26 mouse cellular contexts compared by ENCODE assay signal in the genomic region with DNA sequence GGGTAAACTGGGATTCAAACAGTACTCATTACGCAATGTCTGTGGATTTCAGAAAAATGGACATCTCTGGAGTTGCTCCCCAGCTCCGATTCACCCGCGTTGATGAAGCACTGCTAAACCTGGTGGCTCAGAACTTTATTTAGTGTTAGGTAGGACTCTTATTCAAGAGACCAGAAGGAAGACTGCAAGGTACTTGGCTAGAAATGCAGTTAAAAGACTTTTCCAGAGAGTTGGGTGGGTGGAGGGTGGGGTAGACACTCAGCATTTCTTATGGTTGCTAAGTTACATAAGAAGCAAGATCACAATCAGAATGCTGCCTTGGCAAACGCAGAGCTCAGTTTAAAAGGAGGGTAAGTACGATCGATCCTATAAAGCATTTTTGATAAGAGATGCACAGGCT.
DNase-seq lines count a peak whose midpoint lies in the region; TF ChIP-seq lines count a peak whose summit lies in the region.
"Had no signal": no experiment of that assay in that cellular context is flagged by ENCODE, and none has a peak within 500 bp of the region (broad histone marks: within the 10 kb centered on the region; RNA-seq: fewer than 3 reads in every experiment).

No protein-coding gene starts in this region.

- peak overlapping the region; percentile 68 for H3K27ac ChIP-seq in layer of hippocampus, adult 2 months
- H3K27ac ChIP-seq in olfactory bulb, adult 2 months (ENCODE audit: insufficient read depth, low read depth, low read length), result peak overlapping the region; percentile 42
- no peak overlapping the region for H3K27ac ChIP-seq in cerebellum, adult 2 months (ENCODE audit: insufficient read depth, low read length)
- H3K27ac ChIP-seq in midbrain, embryonic 10.5 days (replicated peaks), result no peak overlapping the region
- H3K27ac ChIP-seq: embryonic facial prominence, embryonic 13.5 days; gastrocnemius, adult 2 months; hindbrain, embryonic 12.5 days; hindbrain, postnatal 0 days; intestine, embryonic 15.5 days; limb, embryonic 13.5 days; lung, embryonic 15.5 days; stomach, embryonic 15.5 days had no signal

- 54% methylated on average over 7 of the region's 7 CpGs for WGBS in olfactory bulb, adult 2 months
- 73% methylated on average over 7 of the region's 7 CpGs for whole genome bisulfite sequencing in cerebellum, adult 2 months
- 90% methylated on average over 7 of the region's 7 CpGs for WGBS in midbrain, embryonic 10.5 days

- TF ChIP-seq POLR2A in olfactory bulb, adult 2 months (IDR thresholded peaks at IDR 0.05; ENCODE audit: insufficient read depth, low read depth, low read length), result no peak
- TF ChIP-seq POLR2A in cerebellum, adult 2 months (IDR thresholded peaks at IDR 0.05; ENCODE audit: borderline replicate concordance, insufficient read depth, low read length), result no peak

- DNase-seq in layer of hippocampus, adult 2 months (ENCODE audit: low spot score in 2 of 2), result peak in 1 of 2 experiments; percentile 48
- DNase-seq in layer of hippocampus, postnatal 36 days, result no peak
- DNase-seq in right cerebral cortex, adult 2 months (ENCODE audit: low spot score in 2 of 2), result peak; percentile 24 to 38
- DNase-seq in right cerebral cortex, postnatal 4 days, result no peak
- peak; percentile 80 for DNase-seq in brain, adult 2 months (ENCODE audit: low read depth, low spot score)
- no peak for DNase-seq in cerebellum, adult 2 months
- no peak for DNase-seq in midbrain, embryonic 10.5 days (ENCODE audit: low spot score)
- DNase-seq: adrenal gland, adult 8-10 months; B cell, adult 2 months; cerebellum, adult 11 months; cerebellum, adult 9-11 months; gastrocnemius, adult 2 months; gastrocnemius, postnatal 36 days; heart, adult 18-20 months; heart, postnatal 36 days; kidney, adult 2 months; kidney, postnatal 36 days had no signal

- H3K4me3 ChIP-seq in layer of hippocampus, adult 2 months, result no peak overlapping the region
- no peak overlapping the region for H3K4me3 ChIP-seq in olfactory bulb, adult 2 months (ENCODE audit: insufficient read depth, low read depth, low read length)
- no peak overlapping the region for H3K4me3 ChIP-seq in cerebellum, adult 2 months (replicated peaks; ENCODE audit: insufficient read depth, low read depth, low read length)
- no peak overlapping the region for H3K4me3 ChIP-seq in midbrain, embryonic 10.5 days
- H3K4me3 ChIP-seq: embryonic facial prominence, embryonic 13.5 days; gastrocnemius, adult 2 months; hindbrain, embryonic 12.5 days; intestine, embryonic 15.5 days; limb, embryonic 13.5 days; lung, embryonic 15.5 days; stomach, embryonic 15.5 days had no signal

- peaks cover 4% of the 10 kb centered on the region; the same call in 1 of the 2 replicates for H3K4me1 ChIP-seq in olfactory bulb, adult 2 months (ENCODE audit: control insufficient read depth, insufficient read depth, low read length)
- no peaks in the 10 kb centered on the region for H3K4me1 ChIP-seq in cerebellum, adult 2 months (ENCODE audit: control insufficient read depth, insufficient read depth, low read length)
- H3K4me1 ChIP-seq in midbrain, embryonic 10.5 days, result no peaks in the 10 kb centered on the region
- H3K4me1 ChIP-seq: embryonic facial prominence, embryonic 13.5 days; hindbrain, embryonic 12.5 days; intestine, embryonic 15.5 days; limb, embryonic 13.5 days; lung, embryonic 15.5 days; stomach, embryonic 15.5 days had no signal

- TF ChIP-seq CTCF in layer of hippocampus, adult 2 months (conservative IDR thresholded peaks at IDR 0.05), result no peak
- no peak for TF ChIP-seq CTCF in olfactory bulb, adult 2 months (IDR thresholded peaks at IDR 0.05; ENCODE audit: insufficient read depth, low read depth, low read length)
- no peak for TF ChIP-seq CTCF in cerebellum, adult 2 months (IDR thresholded peaks at IDR 0.05; ENCODE audit: borderline replicate concordance, insufficient read depth, low read depth, low read length)

- H3K9me3 ChIP-seq in midbrain, embryonic 10.5 days (replicated peaks), result no peaks in the 10 kb centered on the region
- H3K9me3 ChIP-seq: embryonic facial prominence, embryonic 13.5 days; G1E; hindbrain, embryonic 12.5 days; intestine, embryonic 15.5 days; limb, embryonic 13.5 days; lung, embryonic 15.5 days; stomach, embryonic 15.5 days had no signal

- H3K27me3 ChIP-seq in cerebellum, adult 2 months (ENCODE audit: control insufficient read depth, insufficient read depth, low read length), result no peaks in the 10 kb centered on the region
- H3K27me3 ChIP-seq in midbrain, embryonic 10.5 days (ENCODE audit: low read depth, poor library complexity, severe bottlenecking), result no peaks in the 10 kb centered on the region
- H3K27me3 ChIP-seq: embryonic facial prominence, embryonic 13.5 days; hindbrain, embryonic 12.5 days; intestine, embryonic 15.5 days; limb, embryonic 13.5 days; lung, embryonic 15.5 days; stomach, embryonic 15.5 days had no signal

- no peaks in the 10 kb centered on the region for H3K36me3 ChIP-seq in midbrain, embryonic 10.5 days
- H3K36me3 ChIP-seq: embryonic facial prominence, embryonic 13.5 days; G1E; hindbrain, embryonic 12.5 days; intestine, embryonic 15.5 days; limb, embryonic 13.5 days; lung, embryonic 15.5 days; stomach, embryonic 15.5 days had no signal

Comparison
In these comparisons a context has a peak if more than half of its experiments do, and no peak if none do; other contexts are left out.
1. DNase-seq: peak in right cerebral cortex, adult 2 months (2 of 2) and brain, adult 2 months (single experiment); none in layer of hippocampus, postnatal 36 days (0 of 2), right cerebral cortex, postnatal 4 days (single experiment), cerebellum, adult 2 months (0 of 2) and midbrain, embryonic 10.5 days (single experiment).
2. H3K27ac ChIP-seq: peak in layer of hippocampus, adult 2 months (single experiment) and olfactory bulb, adult 2 months (single experiment); none in cerebellum, adult 2 months (single experiment) and midbrain, embryonic 10.5 days (single experiment).